8 mouse cellular contexts compared by ENCODE assay signal in genomic region chr16:43362651-43363300, GRCm38 (mm10).
DNase-seq lines count a peak whose midpoint lies in the region; ATAC-seq and TF ChIP-seq lines count a peak whose summit lies in the region.

No protein-coding gene starts in this region.

- no peak for DNase-seq in thymus, adult 2 months
- DNase-seq in thymus, adult 18-20 months: no peak
- DNase-seq in kidney, postnatal 0 days (ENCODE audit: low spot score): peak; percentile 60
- DNase-seq in urinary bladder, postnatal 36 days (ENCODE audit: low spot score in 2 of 2): peak; percentile 68 to 84
- DNase-seq in layer of hippocampus, postnatal 36 days: no peak

- no peak for TF ChIP-seq CTCF in thymus, adult 2 months (IDR thresholded peaks at IDR 0.05; ENCODE audit: borderline replicate concordance, control insufficient read depth, extremely low read depth, insufficient read depth, low read length, poor library complexity)
- no peak for TF ChIP-seq CTCF in kidney, postnatal 0 days (IDR thresholded peaks at IDR 0.05; ENCODE audit: low read depth)

- peak overlapping the region; percentile 17; the same call in 1 of the 2 replicates for H3K4me3 ChIP-seq in thymus, adult 2 months (ENCODE audit: control insufficient read depth, insufficient read depth, low read length)
- H3K4me3 ChIP-seq in heart, embryonic 12.5 days: peak overlapping the region; percentile 27
- no peak overlapping the region for H3K4me3 ChIP-seq in kidney, postnatal 0 days (replicated peaks; ENCODE audit: low read depth, low read length)

- no peaks in the 10 kb centered on the region for H3K9me3 ChIP-seq in heart, embryonic 12.5 days (replicated peaks)
- H3K9me3 ChIP-seq in kidney, postnatal 0 days (replicated peaks; ENCODE audit: low read length): no peaks in the 10 kb centered on the region

- H3K9ac ChIP-seq in heart, embryonic 12.5 days: peak overlapping the region; percentile 60
- H3K9ac ChIP-seq in kidney, postnatal 0 days (ENCODE audit: low read depth, low read length): no peak overlapping the region

- no peaks in the 10 kb centered on the region for H3K36me3 ChIP-seq in thymus, adult 2 months (ENCODE audit: control insufficient read depth, insufficient read depth, low read length)
- no peaks in the 10 kb centered on the region for H3K36me3 ChIP-seq in heart, embryonic 12.5 days
- H3K36me3 ChIP-seq in kidney, postnatal 0 days (ENCODE audit: insufficient read depth, low read length): no peaks in the 10 kb centered on the region

- ATAC-seq in common myeloid progenitor, adult 5-6 weeks (replicated peaks; ENCODE audit: low read depth, poor library complexity, severe bottlenecking): peak; percentile 73
- ATAC-seq in heart, embryonic 12.5 days (ENCODE audit: insufficient number of reproducible peaks, low FRiP score): peak; percentile 82
- ATAC-seq in kidney, postnatal 0 days (replicated peaks; ENCODE audit: low FRiP score, low read depth): peak; percentile 84
- peak; percentile 47 for ATAC-seq in megakaryocyte, adult 5-6 weeks (ENCODE audit: poor library complexity, severe bottlenecking)

- peak overlapping the region; percentile 64 for H3K4me2 ChIP-seq in heart, embryonic 12.5 days
- H3K4me2 ChIP-seq in kidney, postnatal 0 days (ENCODE audit: low read length): peak overlapping the region; percentile 41

- H3K4me1 ChIP-seq in thymus, adult 2 months (replicated peaks; ENCODE audit: control insufficient read depth, insufficient read depth, low read length): no peaks in the 10 kb centered on the region
- peaks cover 20% of the 10 kb centered on the region for H3K4me1 ChIP-seq in heart, embryonic 12.5 days (replicated peaks)
- H3K4me1 ChIP-seq in kidney, postnatal 0 days (replicated peaks; ENCODE audit: insufficient read depth, low read length): peaks cover 9% of the 10 kb centered on the region

- TF ChIP-seq POLR2A in thymus, adult 2 months (IDR thresholded peaks at IDR 0.05; ENCODE audit: control insufficient read depth, extremely low read depth, insufficient read depth, low read length, poor library complexity): no peak

- H3K27me3 ChIP-seq in thymus, adult 2 months (ENCODE audit: control insufficient read depth, insufficient read depth, low read length): no peaks in the 10 kb centered on the region
- no peaks in the 10 kb centered on the region for H3K27me3 ChIP-seq in heart, embryonic 12.5 days (replicated peaks)
- H3K27me3 ChIP-seq in kidney, postnatal 0 days (ENCODE audit: insufficient read depth, low read length): no peaks in the 10 kb centered on the region

- 61% methylated on average over 9 of the region's 9 CpGs for WGBS in thymus, adult 2 months
- 37% methylated on average over 9 of the region's 9 CpGs for WGBS in heart, embryonic 12.5 days
- 38% methylated on average over 9 of the region's 9 CpGs for WGBS in kidney, postnatal 0 days

- no peak overlapping the region for H3K27ac ChIP-seq in thymus, adult 2 months (ENCODE audit: control insufficient read depth, insufficient read depth, low read length)
- H3K27ac ChIP-seq in heart, embryonic 12.5 days (ENCODE audit: poor library complexity, severe bottlenecking): peak overlapping the region; percentile 96
- H3K27ac ChIP-seq in kidney, postnatal 0 days: peak overlapping the region; percentile 89

Comparison
In these comparisons a context has a peak if more than half of its experiments do, and no peak if none do; other contexts are left out.
1. DNase-seq: peak in kidney, postnatal 0 days (single experiment) and urinary bladder, postnatal 36 days (2 of 2); none in thymus, adult 2 months (single experiment), thymus, adult 18-20 months (0 of 2) and layer of hippocampus, postnatal 36 days (0 of 2).
2. Peak in every context shown above with its lines, with median percentiles within 50 percentile points of each other: ATAC-seq.